Mouse (Mus musculus): ENCODE results near the gene Layn. TPM values are rescaled to one million over a fixed set of nuclear protein-coding genes. Genes with fewer than 3 reads are reported as not detected.
A peak's percentile ranks its signal among the peaks of the same experiment; 100 is the strongest.

Layn gene
- polyA plus RNA-seq, 1 experiment from 2014 or later: 6.3 TPM

GRCm38 (mm10) chr9:51021123-51021795 lies 55.6 kb downstream of the Layn start:
- ATAC-seq (ENCODE audit: insufficient number of reproducible peaks, insufficient read depth, low FRiP score, low read depth): no peak
- no peaks in the 10 kb centered on the region for H3K4me1 ChIP-seq (ENCODE audit: control insufficient read depth, insufficient read depth, low read length)
- no peak overlapping the region for H3K4me2 ChIP-seq (replicated peaks; ENCODE audit: low read depth, low read length)
- no peaks in the 10 kb centered on the region for H3K36me3 ChIP-seq (ENCODE audit: control insufficient read depth, insufficient read depth, low read length)
- 87% methylated on average over 4 of the region's 4 CpGs for WGBS
- H3K9me3 ChIP-seq (ENCODE audit: control insufficient read depth, low read depth, low read length): no peaks in the 10 kb centered on the region
- no peak overlapping the region for H3K9ac ChIP-seq (replicated peaks; ENCODE audit: low read depth, low read length)
- no peaks in the 10 kb centered on the region for H3K27me3 ChIP-seq (ENCODE audit: control insufficient read depth, insufficient read depth, low read length)
- H3K27ac ChIP-seq (ENCODE audit: low read length): no peak overlapping the region
- no peak overlapping the region for H3K4me3 ChIP-seq (ENCODE audit: low read depth, low read length)

DNA sequence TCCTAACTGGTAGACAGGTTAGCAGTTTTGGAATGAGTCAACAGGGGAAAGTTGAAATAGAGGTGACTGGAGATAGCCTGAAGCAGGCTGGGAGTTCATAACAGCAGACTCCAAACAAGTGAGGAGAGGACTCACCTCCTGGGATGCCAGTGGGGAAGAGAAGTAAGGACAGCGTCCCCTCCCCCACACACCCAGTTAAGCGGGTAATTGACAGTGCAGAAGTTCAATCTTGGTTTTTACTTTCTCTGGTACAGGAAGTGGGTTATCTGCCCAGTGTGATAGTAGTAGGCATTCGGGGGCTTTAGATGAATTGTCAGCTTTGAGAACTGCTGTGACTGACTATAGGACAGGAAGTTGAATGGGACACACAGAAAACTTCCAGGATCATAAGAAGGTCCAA lies 56.5 kb downstream of the Layn start:
- H3K9ac ChIP-seq (replicated peaks; ENCODE audit: low read depth, low read length): no peak overlapping the region
- ATAC-seq (ENCODE audit: insufficient number of reproducible peaks, insufficient read depth, low FRiP score, low read depth): no peak
- WGBS: 74% methylated on average over 3 of the region's 3 CpGs

DNA sequence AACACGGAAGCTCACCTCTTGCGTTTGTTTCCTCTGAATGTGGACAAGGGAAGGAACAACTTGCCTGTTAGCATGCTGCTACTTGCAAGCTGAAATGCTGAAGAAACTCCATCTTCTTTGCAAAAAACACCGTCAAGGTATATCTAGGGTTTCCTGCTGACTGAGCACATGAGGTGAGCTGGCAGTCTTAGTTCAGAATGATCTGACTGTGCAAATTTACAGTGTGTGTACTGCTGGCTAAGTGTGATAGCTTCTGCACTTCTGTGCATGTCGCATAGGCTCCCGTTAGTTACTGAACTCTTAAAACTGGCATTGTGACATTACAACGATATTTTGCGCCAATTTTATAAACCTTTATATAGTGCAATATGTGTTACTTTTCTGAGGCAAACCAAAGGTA lies 57.2 kb downstream of the Layn start:
- 77% methylated on average over 7 of the region's 7 CpGs for WGBS

More for the DNA sequence above, 56.5 kb downstream of the Layn start:
- no peaks in the 10 kb centered on the region for H3K9me3 ChIP-seq (ENCODE audit: control insufficient read depth, low read depth, low read length)
- H3K27ac ChIP-seq (ENCODE audit: low read length): no peak overlapping the region
- H3K4me2 ChIP-seq (replicated peaks; ENCODE audit: low read depth, low read length): no peak overlapping the region
- H3K4me3 ChIP-seq (ENCODE audit: low read depth, low read length): no peak overlapping the region
- H3K36me3 ChIP-seq (ENCODE audit: control insufficient read depth, insufficient read depth, low read length): no peaks in the 10 kb centered on the region
- no peaks in the 10 kb centered on the region for H3K4me1 ChIP-seq (ENCODE audit: control insufficient read depth, insufficient read depth, low read length)
- H3K27me3 ChIP-seq (ENCODE audit: control insufficient read depth, insufficient read depth, low read length): no peaks in the 10 kb centered on the region

DNA sequence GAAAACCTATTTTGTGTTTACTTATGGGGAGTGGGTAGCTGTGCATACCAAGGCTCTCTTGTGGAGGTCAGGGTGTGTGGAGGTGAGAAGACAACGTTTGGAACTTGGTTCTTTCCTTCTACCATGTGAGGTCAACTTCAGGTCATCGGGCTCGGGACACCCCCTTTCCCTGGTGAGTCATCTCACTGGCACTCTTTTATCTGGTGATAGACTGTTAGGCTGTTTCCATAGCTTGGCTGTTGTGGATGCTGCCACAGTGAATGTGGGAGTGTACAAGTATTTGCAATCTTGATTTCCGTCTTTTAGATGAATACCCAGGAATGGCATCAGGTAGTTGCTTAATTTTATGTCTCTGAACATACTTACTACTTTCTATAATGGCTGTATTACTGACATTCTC lies 61.2 kb downstream of the Layn start:
- Histone ChIP-seq H3K27ac (ENCODE audit: low read length) (no peak overlapping the region), H3K4me2 (replicated peaks; ENCODE audit: low read depth, low read length) (no peak overlapping the region), H3K36me3 (ENCODE audit: control insufficient read depth, insufficient read depth, low read length) (no peaks in the 10 kb centered on the region), H3K9ac (replicated peaks; ENCODE audit: low read depth, low read length) (no peak overlapping the region), H3K4me1 (ENCODE audit: control insufficient read depth, insufficient read depth, low read length) (no peaks in the 10 kb centered on the region), H3K4me3 (ENCODE audit: low read depth, low read length) (no peak overlapping the region), H3K27me3 (ENCODE audit: control insufficient read depth, insufficient read depth, low read length) (no peaks in the 10 kb centered on the region), H3K9me3 (ENCODE audit: control insufficient read depth, low read depth, low read length) (no peaks in the 10 kb centered on the region)
- 21% methylated on average over 4 of the region's 4 CpGs for WGBS
- no peak for ATAC-seq (ENCODE audit: insufficient number of reproducible peaks, insufficient read depth, low FRiP score, low read depth)

More for the DNA sequence above, 57.2 kb downstream of the Layn start:
- no peak for ATAC-seq (ENCODE audit: insufficient number of reproducible peaks, insufficient read depth, low FRiP score, low read depth)
- no peak overlapping the region for H3K9ac ChIP-seq (replicated peaks; ENCODE audit: low read depth, low read length)
- no peaks in the 10 kb centered on the region for H3K36me3 ChIP-seq (ENCODE audit: control insufficient read depth, insufficient read depth, low read length)
- no peak overlapping the region for H3K27ac ChIP-seq (ENCODE audit: low read length)
- H3K27me3 ChIP-seq (ENCODE audit: control insufficient read depth, insufficient read depth, low read length): no peaks in the 10 kb centered on the region
- no peak overlapping the region for H3K4me2 ChIP-seq (replicated peaks; ENCODE audit: low read depth, low read length)
- H3K4me1 ChIP-seq (ENCODE audit: control insufficient read depth, insufficient read depth, low read length): no peaks in the 10 kb centered on the region
- no peak overlapping the region for H3K4me3 ChIP-seq (ENCODE audit: low read depth, low read length)
- no peaks in the 10 kb centered on the region for H3K9me3 ChIP-seq (ENCODE audit: control insufficient read depth, low read depth, low read length)

GRCm38 (mm10) chr9:51013644-51014043 lies 63.2 kb downstream of the Layn start:
- H3K27me3 ChIP-seq (ENCODE audit: control insufficient read depth, insufficient read depth, low read length): no peaks in the 10 kb centered on the region
- H3K27ac ChIP-seq (ENCODE audit: low read length): no peak overlapping the region
- ATAC-seq (ENCODE audit: insufficient number of reproducible peaks, insufficient read depth, low FRiP score, low read depth): no peak
- no peaks in the 10 kb centered on the region for H3K36me3 ChIP-seq (ENCODE audit: control insufficient read depth, insufficient read depth, low read length)
- no peak overlapping the region for H3K4me2 ChIP-seq (replicated peaks; ENCODE audit: low read depth, low read length)
- H3K9me3 ChIP-seq (ENCODE audit: control insufficient read depth, low read depth, low read length): no peaks in the 10 kb centered on the region
- peaks cover 3% of the 10 kb centered on the region; the same call in 1 of the 2 replicates for H3K4me1 ChIP-seq (ENCODE audit: control insufficient read depth, insufficient read depth, low read length)
- H3K9ac ChIP-seq (replicated peaks; ENCODE audit: low read depth, low read length): no peak overlapping the region
- no peak overlapping the region for H3K4me3 ChIP-seq (ENCODE audit: low read depth, low read length)
- 91% methylated on average over 1 of the region's 1 CpGs for WGBS

GRCm38 (mm10) chr9:51009656-51009950 lies 67.3 kb downstream of the Layn start:
- under 1% methylated on average over 6 of the region's 6 CpGs for WGBS
- Histone ChIP-seq H3K27me3 (ENCODE audit: control insufficient read depth, insufficient read depth, low read length) (no peaks in the 10 kb centered on the region), H3K9ac (replicated peaks; ENCODE audit: low read depth, low read length) (no peak overlapping the region; the same call in 1 of the 2 replicates), H3K4me3 (ENCODE audit: low read depth, low read length) (peak overlapping the region; percentile 26), H3K9me3 (ENCODE audit: control insufficient read depth, low read depth, low read length) (no peaks in the 10 kb centered on the region), H3K27ac (ENCODE audit: low read length) (no peak overlapping the region), H3K36me3 (ENCODE audit: control insufficient read depth, insufficient read depth, low read length) (no peaks in the 10 kb centered on the region), H3K4me2 (replicated peaks; ENCODE audit: low read depth, low read length) (peak overlapping the region; percentile 68), H3K4me1 (ENCODE audit: control insufficient read depth, insufficient read depth, low read length) (peaks cover 6% of the 10 kb centered on the region; the same call in 1 of the 2 replicates)
- no peak for ATAC-seq (ENCODE audit: insufficient number of reproducible peaks, insufficient read depth, low FRiP score, low read depth)

DNA sequence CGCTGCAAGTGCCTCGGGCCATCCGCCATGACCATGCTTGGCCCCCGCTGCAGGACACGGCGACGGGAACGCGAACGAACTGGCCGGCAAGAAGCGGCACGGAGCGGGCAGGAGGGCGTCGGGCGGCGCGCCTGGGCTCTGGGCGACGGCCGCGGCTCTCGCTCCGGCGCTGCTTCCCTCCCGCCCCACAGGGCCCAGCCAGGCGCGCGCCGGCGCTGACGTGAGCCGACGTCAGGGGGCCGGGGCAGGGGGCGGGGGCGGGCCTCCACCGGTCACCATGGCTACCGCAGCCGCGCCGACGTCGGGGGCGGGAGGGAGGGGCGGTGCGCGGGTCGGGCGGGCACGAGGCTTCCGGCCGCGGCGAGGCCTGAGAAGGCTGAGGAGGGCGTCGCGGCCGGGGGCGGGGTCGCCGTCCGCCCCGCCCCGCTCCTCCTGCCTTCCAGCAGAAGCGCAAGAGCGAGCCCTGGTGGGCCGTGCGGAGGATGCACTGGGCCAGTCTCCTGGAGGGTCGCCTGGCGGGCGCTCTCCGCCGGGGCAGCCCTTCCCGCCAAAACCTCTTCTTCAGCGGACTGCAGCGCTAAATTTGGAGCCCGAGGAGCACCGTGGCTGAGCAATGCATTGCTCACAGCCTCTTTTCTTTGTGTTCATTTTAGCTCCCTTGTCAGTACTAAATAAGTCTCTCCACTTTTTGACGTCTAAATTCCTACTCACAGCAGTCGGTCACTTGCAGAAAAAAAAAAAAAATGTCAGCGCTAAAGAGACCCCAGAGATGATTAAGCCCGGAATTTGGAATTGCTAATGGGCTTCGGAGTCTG lies 67.8 kb downstream of the Layn start, which contains the start of gene Sik2:
Sik2 (minus strand) TSS at position 233 of the 815 bp plus-strand sequence.
- 1% methylated on average over 70 of the region's 85 CpGs for WGBS
- Histone ChIP-seq H3K27ac (ENCODE audit: low read length) (peak within 1 kb of the TSS; percentile 91), H3K9me3 (ENCODE audit: control insufficient read depth, low read depth, low read length) (no peaks in the 10 kb centered on the region), H3K27me3 (ENCODE audit: control insufficient read depth, insufficient read depth, low read length) (no peaks in the 10 kb centered on the region), H3K36me3 (ENCODE audit: control insufficient read depth, insufficient read depth, low read length) (no peaks in the 10 kb centered on the region), H3K4me2 (replicated peaks; ENCODE audit: low read depth, low read length) (peak within 1 kb of the TSS; percentile 74), H3K4me3 (ENCODE audit: low read depth, low read length) (peak within 1 kb of the TSS; percentile 87), H3K9ac (replicated peaks; ENCODE audit: low read depth, low read length) (peak within 1 kb of the TSS; percentile 83), H3K4me1 (ENCODE audit: control insufficient read depth, insufficient read depth, low read length) (peaks cover 6% of the 10 kb centered on the region; the same call in 1 of the 2 replicates)
- ATAC-seq (ENCODE audit: insufficient number of reproducible peaks, insufficient read depth, low FRiP score, low read depth): peak; percentile 97

GRCm38 (mm10) chr9:51008068-51008840 lies 68.6 kb downstream of the Layn start:
- under 1% methylated on average over 54 of the region's 65 CpGs for whole genome bisulfite sequencing
- ATAC-seq (ENCODE audit: insufficient number of reproducible peaks, insufficient read depth, low FRiP score, low read depth): peak; percentile 20; the same call in 1 of the 2 replicates
- Histone ChIP-seq H3K9ac (replicated peaks; ENCODE audit: low read depth, low read length) (peak overlapping the region; percentile 83), H3K4me3 (ENCODE audit: low read depth, low read length) (peak overlapping the region; percentile 87), H3K27me3 (ENCODE audit: control insufficient read depth, insufficient read depth, low read length) (no peaks in the 10 kb centered on the region), H3K9me3 (ENCODE audit: control insufficient read depth, low read depth, low read length) (no peaks in the 10 kb centered on the region), H3K27ac (ENCODE audit: low read length) (peak overlapping the region; percentile 91), H3K4me1 (ENCODE audit: control insufficient read depth, insufficient read depth, low read length) (peaks cover 6% of the 10 kb centered on the region; the same call in 1 of the 2 replicates), H3K36me3 (ENCODE audit: control insufficient read depth, insufficient read depth, low read length) (no peaks in the 10 kb centered on the region), H3K4me2 (replicated peaks; ENCODE audit: low read depth, low read length) (peak overlapping the region; percentile 74)
